In genomic region chr1:74626076-74626475, GRCm38 (mm10) we compare ENCODE assay signal across 18 mouse cellular contexts. TPM values are rescaled to one million over a fixed set of nuclear protein-coding genes. Genes with fewer than 3 reads are reported as not detected.
"Had no signal": no experiment of that assay in that cellular context is flagged by ENCODE, and none has a peak within 500 bp of the region (broad histone marks: within the 10 kb centered on the region; RNA-seq: fewer than 3 reads in every experiment).

No protein-coding gene starts in this region.

- H3K4me1 ChIP-seq: liver, embryonic 12.5 days; megakaryocyte, embryonic 14.5 days; midbrain, embryonic 13.5 days; midbrain, embryonic 15.5 days; neural tube, embryonic 13.5 days; neural tube, embryonic 15.5 days had no signal

- H3K27me3 ChIP-seq: liver, embryonic 12.5 days; midbrain, embryonic 13.5 days; midbrain, embryonic 15.5 days; neural tube, embryonic 13.5 days; neural tube, embryonic 15.5 days had no signal

- H3K4me3 ChIP-seq: liver, embryonic 12.5 days; megakaryocyte, embryonic 14.5 days; midbrain, embryonic 13.5 days; midbrain, embryonic 15.5 days; neural tube, embryonic 13.5 days; neural tube, embryonic 15.5 days had no signal

- H3K4me2 ChIP-seq: liver, embryonic 12.5 days; lung, embryonic 14.5 days; midbrain, embryonic 11.5 days; midbrain, embryonic 13.5 days; midbrain, embryonic 15.5 days; neural tube, embryonic 13.5 days; neural tube, embryonic 15.5 days had no signal

- H3K27ac ChIP-seq: liver, embryonic 12.5 days; liver, embryonic 14.5 days; midbrain, embryonic 13.5 days; midbrain, embryonic 15.5 days; neural tube, embryonic 13.5 days; neural tube, embryonic 15.5 days had no signal

- H3K9ac ChIP-seq: liver, embryonic 12.5 days; liver, embryonic 14.5 days; lung, embryonic 14.5 days; midbrain, embryonic 13.5 days; midbrain, embryonic 15.5 days; neural tube, embryonic 13.5 days; neural tube, embryonic 15.5 days had no signal

- H3K36me3 ChIP-seq: liver, embryonic 12.5 days had no signal

- DNase-seq: lung, embryonic 14.5 days; retina, postnatal 1 day; right cerebral cortex, adult 18-20 months; right cerebral cortex, postnatal 25 days; right cerebral cortex, postnatal 4 days; spleen, adult 18-20 months; thymus, adult 18-20 months; thymus, postnatal 14 days; thymus, postnatal 36 days had no signal

RNA-seq across cellular contexts. Expression of gene Stk36, which starts 24.8 kb away (rescaled TPM):
- total RNA-seq: monocyte, adult 5-6 weeks had no signal
